Mouse (Mus musculus) erythroblast, embryonic 14.5 days (primary cell): ENCODE data around the gene Gtdc1. TPM values are rescaled to one million over a fixed set of nuclear protein-coding genes. Genes with fewer than 3 reads are reported as not detected.

ENCODE experiments used
- H3K27me3 ChIP-seq: 2 replicates; pipeline ENCODE4 v1.6.1; 2012; ENCODE audit warnings: inconsistent platforms; ENCODE audit not compliant: control insufficient read depth
- H3K36me3 ChIP-seq: 2 replicates; pipeline ENCODE4 v1.6.1; 2012; ENCODE audit warnings: mild to moderate bottlenecking, inconsistent platforms; ENCODE audit not compliant: control insufficient read depth
- H3K4me1 ChIP-seq: 2 replicates; pipeline ENCODE4 v1.6.1; 2012; ENCODE audit warnings: inconsistent platforms; ENCODE audit not compliant: control insufficient read depth
- H3K4me3 ChIP-seq: replicated peaks from 2 replicates; pipeline ENCODE3; 2012; ENCODE audit warnings: moderate library complexity, mild to moderate bottlenecking, inconsistent platforms
- H3K9me3 ChIP-seq: 2 replicates; pipeline ENCODE4 v1.6.1; 2012; ENCODE audit warnings: low read length, inconsistent platforms, mixed read lengths; ENCODE audit not compliant: control insufficient read depth
- GATA1 ChIP-seq: IDR thresholded peaks from 2 replicates; pipeline ENCODE4 v1.6.1; 2012; ENCODE audit warnings: low read length, inconsistent platforms, mixed read lengths
- TAL1 ChIP-seq: IDR thresholded peaks from 3 replicates; pipeline ENCODE4 v1.6.1; 2012; ENCODE audit warnings: low read length, inconsistent platforms, mixed read lengths
- polyA plus RNA-seq: library from polyadenylated mRNA; stranded (reverse); fragments of >175 nt; gene quantifications from 2 replicates; pipeline ENCODE4 v1.2.3, GENCODE M21; 2012

Gene Gtdc1
- polyA plus RNA-seq = 0.21 and 0.52 TPM in 2 replicates

GRCm38 (mm10) chr2:44927482-44927811, at the start of gene Gtdc1:
TSS of gene Gtdc1 (minus strand) at chr2:44927657.
- Histone ChIP-seq H3K4me1 (peaks cover 42% of the 10 kb centered on the region), H3K4me3 (peak within 1 kb of the TSS; percentile 95), H3K9me3 (no peaks in the 10 kb centered on the region), H3K36me3 (peaks cover 2% of the 10 kb centered on the region), H3K27me3 (no peaks in the 10 kb centered on the region)
- no peak for TF ChIP-seq GATA1
- no peak for TF ChIP-seq TAL1

GRCm38 (mm10) chr2:44977051-44977450, 49.6 kb upstream of the Gtdc1 start:
- TF ChIP-seq TAL1 = no peak
- no peak for TF ChIP-seq GATA1
- Histone ChIP-seq H3K27me3 (peaks cover 10% of the 10 kb centered on the region), H3K4me1 (peaks cover 34% of the 10 kb centered on the region), H3K4me3 (no peak overlapping the region), H3K9me3 (no peaks in the 10 kb centered on the region), H3K36me3 (no peaks in the 10 kb centered on the region)

DNA sequence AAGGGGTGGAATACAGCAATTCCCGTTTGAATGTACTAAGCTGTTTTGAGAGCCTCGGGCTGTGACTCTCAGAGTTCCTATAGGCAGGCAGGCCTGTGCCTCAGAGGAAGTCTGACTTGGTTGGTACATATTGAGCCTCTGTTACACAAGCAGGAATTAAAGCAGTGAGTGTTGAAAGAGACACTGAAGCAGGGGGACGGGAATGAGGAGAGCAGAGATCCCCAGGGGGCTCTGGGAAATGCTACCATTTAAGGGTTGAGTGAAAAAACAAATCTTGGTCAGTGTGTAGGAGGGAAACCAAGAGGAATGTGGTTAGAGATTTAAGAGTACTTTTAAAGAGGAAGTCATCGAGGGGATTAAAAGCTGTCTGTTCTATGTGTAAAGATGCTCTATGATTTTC, 49.0 kb upstream of the Gtdc1 start:
- Histone ChIP-seq H3K27me3 (peaks cover 10% of the 10 kb centered on the region), H3K9me3 (no peaks in the 10 kb centered on the region), H3K4me1 (peaks cover 36% of the 10 kb centered on the region), H3K4me3 (no peak overlapping the region), H3K36me3 (no peaks in the 10 kb centered on the region)
- no peak for TF ChIP-seq TAL1

GRCm38 (mm10) chr2:44973828-44974227, 46.4 kb upstream of the Gtdc1 start:
- H3K9me3 ChIP-seq = no peaks in the 10 kb centered on the region
- no peak for TF ChIP-seq GATA1
- TF ChIP-seq TAL1 = no peak
- no peak overlapping the region for H3K4me3 ChIP-seq
- H3K27me3 ChIP-seq = no peaks in the 10 kb centered on the region
- no peaks in the 10 kb centered on the region for H3K36me3 ChIP-seq
- H3K4me1 ChIP-seq = peaks cover 57% of the 10 kb centered on the region

DNA sequence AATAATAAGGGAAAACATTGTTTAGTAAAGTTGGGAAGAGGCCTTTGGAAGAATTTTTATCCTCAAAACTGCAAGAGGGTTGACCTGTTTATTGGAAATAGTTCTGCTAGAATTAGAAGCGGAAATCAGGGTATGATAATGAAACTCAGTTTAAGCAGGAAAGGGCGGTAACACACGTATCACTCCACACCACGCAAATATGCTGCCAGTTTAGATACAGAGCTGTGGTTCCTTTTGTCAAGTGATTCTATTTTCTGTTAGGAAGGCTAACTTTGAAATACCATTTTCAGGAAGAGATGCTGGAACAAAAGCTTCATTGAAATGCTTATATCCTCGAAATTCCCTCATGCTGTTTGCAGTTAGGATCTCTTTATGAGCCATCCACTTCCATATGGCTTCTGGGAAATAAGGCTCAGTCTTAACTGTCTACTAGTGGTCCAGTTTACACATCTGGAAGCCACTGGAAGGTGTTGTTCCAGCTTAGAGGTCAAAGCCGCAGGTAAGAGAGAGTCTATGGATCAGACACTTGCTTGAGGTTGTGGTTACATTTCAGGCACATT, 42.7 kb upstream of the Gtdc1 start:
- no peaks in the 10 kb centered on the region for H3K27me3 ChIP-seq
- TF ChIP-seq TAL1 (no peak), GATA1 (no peak)
- no peaks in the 10 kb centered on the region for H3K9me3 ChIP-seq
- H3K4me3 ChIP-seq = no peak overlapping the region
- no peaks in the 10 kb centered on the region for H3K36me3 ChIP-seq
- peaks cover 52% of the 10 kb centered on the region for H3K4me1 ChIP-seq

DNA sequence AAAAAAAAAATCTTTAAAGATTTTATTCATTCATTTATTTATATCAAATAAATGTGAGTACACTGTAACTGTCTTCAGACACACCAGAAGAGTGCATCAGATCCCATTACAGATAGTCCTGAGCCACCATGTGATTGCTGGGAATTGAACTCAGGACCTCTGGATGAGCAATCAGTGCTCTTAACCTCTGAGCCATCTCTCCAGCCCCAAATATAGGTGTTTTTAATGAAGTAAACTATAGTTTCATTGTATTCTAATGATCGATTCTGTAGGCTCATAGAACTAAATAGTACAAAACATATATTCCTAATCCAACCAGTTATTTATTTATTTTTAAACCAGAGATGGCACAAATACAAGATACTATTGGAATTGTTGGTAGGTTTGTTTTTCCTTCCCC, 42.2 kb upstream of the Gtdc1 start:
- Histone ChIP-seq H3K27me3 (no peaks in the 10 kb centered on the region), H3K4me1 (peaks cover 50% of the 10 kb centered on the region), H3K4me3 (no peak overlapping the region), H3K36me3 (no peaks in the 10 kb centered on the region), H3K9me3 (no peaks in the 10 kb centered on the region)
- TF ChIP-seq TAL1 = no peak
- TF ChIP-seq GATA1 = 0 out of 2 replicates have a peak, but pooled peaks have one; percentile 1

DNA sequence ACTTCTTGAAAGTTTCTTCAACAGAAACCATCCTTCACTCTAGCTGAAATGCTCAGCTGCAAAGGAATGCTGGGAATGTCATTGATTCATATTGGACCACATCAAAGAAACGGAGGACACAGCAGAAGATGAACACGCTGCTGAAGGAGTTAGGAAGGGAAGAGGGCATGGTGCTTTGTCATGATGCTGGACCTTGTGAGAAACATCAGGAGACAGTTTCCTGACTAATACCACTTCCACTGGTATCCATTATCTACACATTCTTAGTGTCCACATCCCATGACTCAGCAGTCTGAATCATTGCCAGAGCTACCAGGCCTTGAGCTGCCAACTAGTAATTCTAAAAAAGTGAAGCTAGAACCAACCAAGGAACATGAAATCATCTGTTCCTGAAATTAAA, 41.8 kb upstream of the Gtdc1 start:
- peaks cover 46% of the 10 kb centered on the region for H3K4me1 ChIP-seq
- H3K27me3 ChIP-seq = no peaks in the 10 kb centered on the region
- H3K36me3 ChIP-seq = no peaks in the 10 kb centered on the region
- TF ChIP-seq GATA1 (peak; percentile 3; the same call in 1 of the 2 replicates), TAL1 (no peak)
- H3K4me3 ChIP-seq = no peak overlapping the region
- no peaks in the 10 kb centered on the region for H3K9me3 ChIP-seq

GRCm38 (mm10) chr2:44965834-44966555, 38.5 kb upstream of the Gtdc1 start:
- Histone ChIP-seq H3K4me1 (peaks cover 34% of the 10 kb centered on the region), H3K36me3 (no peaks in the 10 kb centered on the region), H3K4me3 (no peak overlapping the region), H3K27me3 (no peaks in the 10 kb centered on the region), H3K9me3 (no peaks in the 10 kb centered on the region)
- no peak for TF ChIP-seq GATA1
- no peak for TF ChIP-seq TAL1

- TF ChIP-seq TAL1 (no peak), GATA1 (no peak)
- Histone ChIP-seq H3K9me3 (no peaks in the 10 kb centered on the region), H3K27me3 (no peaks in the 10 kb centered on the region), H3K4me1 (peaks cover 11% of the 10 kb centered on the region), H3K36me3 (no peaks in the 10 kb centered on the region), H3K4me3 (no peak overlapping the region)
Observed at GRCm38 (mm10) chr2:44962620-44963019, 35.2 kb upstream of the Gtdc1 start.
